Mouse (Mus musculus) liver, postnatal 0 days (tissue): Measurements from ENCODE around the gene Gmcl1. TPM values are rescaled to one million over a fixed set of nuclear protein-coding genes. Genes with fewer than 3 reads are reported as not detected.

Experiments used
- ATAC-seq: fragments of 200-750 bp; cut with Nextera tagmentation; 2 replicates; pipeline ENCODE4 v1.8.0; 2017; ENCODE audit warnings: mild to moderate bottlenecking, moderate library complexity
- DNase-seq: peaks from one replicate; pipeline ENCODE4 v3.0.0-alpha.2; 2016
- H3K27ac ChIP-seq: fragments of 300-500 bp; sonication (generic); 2 replicates; pipeline ENCODE4 v1.5.1; 2014; ENCODE audit warnings: antibody characterized with exemption, moderate library complexity, mild to moderate bottlenecking, low read depth
- H3K27me3 ChIP-seq: fragments of 300-500 bp; sonication (generic); 2 replicates; pipeline ENCODE4 v1.6.1; 2014; ENCODE audit warnings: low read length, control low read depth, mixed read lengths; ENCODE audit not compliant: insufficient read depth
- H3K36me3 ChIP-seq: fragments of 300-500 bp; sonication (generic); replicated peaks from 2 replicates; pipeline ENCODE4 v1.6.1; 2014; ENCODE audit warnings: mild to moderate bottlenecking, control low read depth, low read length, moderate library complexity, mixed read lengths; ENCODE audit not compliant: insufficient read depth
- H3K4me1 ChIP-seq: fragments of 300-500 bp; sonication (generic); 2 replicates; pipeline ENCODE4 v1.6.1; 2014; ENCODE audit warnings: antibody characterized with exemption, mild to moderate bottlenecking, control low read depth; ENCODE audit not compliant: insufficient read depth
- H3K4me2 ChIP-seq: fragments of 300-500 bp; sonication (generic); 2 replicates; pipeline ENCODE4 v1.6.1; 2014; ENCODE audit warnings: low read depth, mild to moderate bottlenecking, low read length, moderate library complexity, mixed read lengths
- H3K4me3 ChIP-seq: fragments of 300-500 bp; sonication (generic); 2 replicates; pipeline ENCODE4 v1.5.1; 2014; ENCODE audit warnings: low read depth, low read length
- H3K9ac ChIP-seq: fragments of 300-500 bp; sonication (generic); replicated peaks from 2 replicates; pipeline ENCODE4 v1.6.1; 2014; ENCODE audit warnings: mild to moderate bottlenecking, moderate library complexity
- H3K9me3 ChIP-seq: fragments of 300-500 bp; sonication (generic); 2 replicates; pipeline ENCODE4 v1.6.1; 2016; ENCODE audit warnings: mild to moderate bottlenecking, control low read depth, low read length, mixed read lengths
- CTCF ChIP-seq: sonication (generic); IDR thresholded peaks from 2 replicates; pipeline ENCODE4 v1.5.1; 2016; ENCODE audit warnings: antibody characterized with exemption, low read depth
- EP300 ChIP-seq: IDR thresholded peaks from 2 replicates; pipeline ENCODE4 v1.6.1; 2016; ENCODE audit warnings: antibody characterized with exemption, low read depth, mild to moderate bottlenecking
- WGBS: fragments of 180-500 bp; shearing (Covaris S2); extraction: QIAGEN DNeasy Blood & Tissue Kit; methylation state at CpG from one replicate; pipeline ENCODE4 v1.1.7; 2014; ENCODE audit not compliant: insufficient replicate concordance; 5-methylcytosine and 5-hydroxymethylcytosine counted together
- polyA plus RNA-seq: library from polyadenylated mRNA; unstranded; fragments of >200 nt; fragmentation: Nextera tagmentation; extraction: Ambion mirVana; gene quantifications from 2 replicates; pipeline ENCODE4 v1.2.1, GENCODE M21; 2015

Gene Gmcl1
- polyA plus RNA-seq, 1 experiment from 2014 or later, result 5.0 TPM

- TF ChIP-seq CTCF, result peak; percentile 90
- no peak for TF ChIP-seq EP300
- no peak overlapping the region for H3K4me2 ChIP-seq
- DNase-seq (peak; percentile 49), ATAC-seq (no peak)
- no peaks in the 10 kb centered on the region for H3K4me1 ChIP-seq
- no peak overlapping the region for H3K27ac ChIP-seq
- no peaks in the 10 kb centered on the region for H3K27me3 ChIP-seq
- no peak overlapping the region for H3K4me3 ChIP-seq
- no peaks in the 10 kb centered on the region for H3K9me3 ChIP-seq
- H3K9ac ChIP-seq, result no peak overlapping the region
- peaks cover 11% of the 10 kb centered on the region for H3K36me3 ChIP-seq
Observed at GRCm38 (mm10) chr6:86747171-86747570, 14.0 kb upstream of the Gmcl1 start.

- no peak overlapping the region for H3K9ac ChIP-seq
- H3K27me3 ChIP-seq, result no peaks in the 10 kb centered on the region
- H3K9me3 ChIP-seq, result no peaks in the 10 kb centered on the region
- no peak for TF ChIP-seq CTCF
- no peak for TF ChIP-seq EP300
- no peak overlapping the region for H3K27ac ChIP-seq
- H3K36me3 ChIP-seq, result peaks cover 20% of the 10 kb centered on the region
- no peak overlapping the region for H3K4me3 ChIP-seq
- 37% methylated on average over 3 of the region's 3 CpGs for WGBS
- no peak for ATAC-seq
- no peaks in the 10 kb centered on the region for H3K4me1 ChIP-seq
- DNase-seq, result no peak
- no peak overlapping the region for H3K4me2 ChIP-seq
Observed at GRCm38 (mm10) chr6:86740652-86741051, 7.5 kb upstream of the Gmcl1 start.

- TF ChIP-seq CTCF (no peak), EP300 (no peak)
- Histone ChIP-seq H3K9ac (no peak overlapping the region), H3K36me3 (peaks cover 18% of the 10 kb centered on the region), H3K27ac (no peak overlapping the region), H3K4me2 (no peak overlapping the region), H3K4me3 (no peak overlapping the region), H3K9me3 (no peaks in the 10 kb centered on the region), H3K27me3 (no peaks in the 10 kb centered on the region), H3K4me1 (0 out of 2 replicates have a peak, but pooled peaks cover 2% of the 10 kb centered on the region)
- 39% methylated on average over 6 of the region's 6 CpGs for WGBS
- DNase-seq, result no peak
- ATAC-seq, result no peak
Observed at GRCm38 (mm10) chr6:86736830-86737229, 3.6 kb upstream of the Gmcl1 start.

GRCm38 (mm10) chr6:86736313-86736712, 3.1 kb upstream of the Gmcl1 start:
- WGBS, result 76% methylated on average over 4 of the region's 4 CpGs
- H3K36me3 ChIP-seq, result peaks cover 12% of the 10 kb centered on the region

GRCm38 (mm10) chr6:86732276-86733173, 658 bp downstream of the Gmcl1 start:
- no peaks in the 10 kb centered on the region for H3K27me3 ChIP-seq
- WGBS, result under 1% methylated on average over 59 of the region's 62 CpGs
- TF ChIP-seq CTCF, result no peak
- no peak for TF ChIP-seq EP300
- H3K9me3 ChIP-seq, result no peaks in the 10 kb centered on the region
- H3K36me3 ChIP-seq, result 0 out of 2 replicates have a peak, but pooled peaks cover 3% of the 10 kb centered on the region
- peak overlapping the region; percentile 66 for H3K27ac ChIP-seq
- ATAC-seq, result no peak; the same call in 1 of the 2 replicates
- peak overlapping the region; percentile 92 for H3K4me2 ChIP-seq
- peak overlapping the region; percentile 82 for H3K4me3 ChIP-seq
- peak; percentile 55 for DNase-seq
- H3K4me1 ChIP-seq, result 0 out of 2 replicates have a peak, but pooled peaks cover 2% of the 10 kb centered on the region
- H3K9ac ChIP-seq, result peak overlapping the region; percentile 79

More at GRCm38 (mm10) chr6:86736313-86736712, 3.1 kb upstream of the Gmcl1 start:
- TF ChIP-seq CTCF, result no peak
- TF ChIP-seq EP300, result no peak
- H3K4me2 ChIP-seq, result no peak overlapping the region
- no peak overlapping the region for H3K4me3 ChIP-seq
- DNase-seq (no peak), ATAC-seq (no peak)
- 0 out of 2 replicates have a peak, but pooled peaks cover 2% of the 10 kb centered on the region for H3K4me1 ChIP-seq
- H3K27ac ChIP-seq, result no peak overlapping the region
- no peaks in the 10 kb centered on the region for H3K9me3 ChIP-seq
- no peak overlapping the region for H3K9ac ChIP-seq
- no peaks in the 10 kb centered on the region for H3K27me3 ChIP-seq

- WGBS, result 83% methylated on average over 5 of the region's 5 CpGs
- no peaks in the 10 kb centered on the region for H3K27me3 ChIP-seq
- DNase-seq (no peak), ATAC-seq (no peak)
- H3K4me2 ChIP-seq, result no peak overlapping the region
- H3K9ac ChIP-seq, result no peak overlapping the region
- no peak overlapping the region for H3K27ac ChIP-seq
- H3K9me3 ChIP-seq, result no peaks in the 10 kb centered on the region
- 0 out of 2 replicates have a peak, but pooled peaks cover 4% of the 10 kb centered on the region for H3K36me3 ChIP-seq
- H3K4me3 ChIP-seq, result no peak overlapping the region
- TF ChIP-seq CTCF (no peak), EP300 (no peak)
- H3K4me1 ChIP-seq, result no peaks in the 10 kb centered on the region
Observed at GRCm38 (mm10) chr6:86728711-86729110, 4.5 kb downstream of the Gmcl1 start.
